Mouse (Mus musculus) neural tube, embryonic 15.5 days (tissue): Measurements from ENCODE around the gene Pcolce. TPM values are rescaled to one million over a fixed set of nuclear protein-coding genes. Genes with fewer than 3 reads are reported as not detected.

Experiments used
- ATAC-seq: fragments of 200-750 bp; cut with Nextera tagmentation; 2 replicates; pipeline ENCODE4 v1.8.0; 2017; ENCODE audit warnings: mild to moderate bottlenecking, moderate TSS enrichment, moderate library complexity; ENCODE audit not compliant: low FRiP score
- H3K27ac ChIP-seq: fragments of 300-500 bp; sonication (generic); replicated peaks from 2 replicates; pipeline ENCODE4 v1.5.1; 2015; ENCODE audit warnings: mild to moderate bottlenecking, inconsistent platforms
- H3K27me3 ChIP-seq: fragments of 300-500 bp; sonication (generic); replicated peaks from 2 replicates; pipeline ENCODE4 v1.6.1; 2015; ENCODE audit warnings: inconsistent platforms
- H3K36me3 ChIP-seq: fragments of 300-500 bp; sonication (generic); 2 replicates; pipeline ENCODE4 v1.6.1; 2015; ENCODE audit warnings: inconsistent platforms
- H3K4me1 ChIP-seq: fragments of 300-500 bp; sonication (generic); 2 replicates; pipeline ENCODE4 v1.6.1; 2015; ENCODE audit warnings: inconsistent platforms
- H3K4me2 ChIP-seq: fragments of 300-500 bp; sonication (generic); 2 replicates; pipeline ENCODE4 v1.6.1; 2015; ENCODE audit warnings: inconsistent platforms, mild to moderate bottlenecking, moderate library complexity
- H3K4me3 ChIP-seq: fragments of 300-500 bp; sonication (generic); replicated peaks from 2 replicates; pipeline ENCODE4 v1.5.1; 2015; ENCODE audit warnings: mild to moderate bottlenecking, inconsistent platforms
- H3K9ac ChIP-seq: fragments of 300-500 bp; sonication (generic); replicated peaks from 2 replicates; pipeline ENCODE4 v1.6.1; 2015; ENCODE audit warnings: mild to moderate bottlenecking, inconsistent platforms
- H3K9me3 ChIP-seq: fragments of 300-500 bp; sonication (generic); replicated peaks from 2 replicates; pipeline ENCODE4 v1.6.1; 2016; ENCODE audit warnings: inconsistent platforms
- WGBS: fragments of 180-500 bp; shearing (Covaris S2); methylation state at CpG from one replicate; pipeline ENCODE4 v1.1.7; 2015; ENCODE audit warnings: mixed read lengths; 5-methylcytosine and 5-hydroxymethylcytosine counted together
- polyA plus RNA-seq: library from polyadenylated mRNA; unstranded; fragments of >200 nt; fragmentation: Nextera tagmentation; extraction: Ambion mirVana; gene quantifications from 2 replicates; pipeline ENCODE4 v1.2.1, GENCODE M21; 2015

The Pcolce gene
- polyA plus RNA-seq, 1 experiment from 2014 or later, result 48.4 TPM

- ATAC-seq, result no peak
- no peak overlapping the region for H3K4me3 ChIP-seq
Observed at GRCm38 (mm10) chr5:137607860-137608653, 5.5 kb downstream of the Pcolce start.

GRCm38 (mm10) chr5:137601365-137601729 lies 12.2 kb downstream of the Pcolce start:
- whole genome bisulfite sequencing, result under 1% methylated on average over 22 of the region's 22 CpGs
- Histone ChIP-seq H3K4me3 (peak overlapping the region; percentile 85), H3K9me3 (no peaks in the 10 kb centered on the region), H3K27ac (peak overlapping the region; percentile 92), H3K4me1 (peaks cover 30% of the 10 kb centered on the region), H3K36me3 (peaks cover 9% of the 10 kb centered on the region), H3K4me2 (peak overlapping the region; percentile 90), H3K27me3 (no peaks in the 10 kb centered on the region), H3K9ac (peak overlapping the region; percentile 42)
- ATAC-seq, result no peak

More at GRCm38 (mm10) chr5:137607860-137608653, 5.5 kb downstream of the Pcolce start:
- Histone ChIP-seq H3K9ac (peak overlapping the region; percentile 17; the same call in 1 of the 2 replicates), H3K36me3 (no peaks in the 10 kb centered on the region), H3K4me2 (peak overlapping the region; percentile 47), H3K27ac (no peak overlapping the region), H3K4me1 (peaks cover 20% of the 10 kb centered on the region), H3K9me3 (no peaks in the 10 kb centered on the region), H3K27me3 (peaks cover 13% of the 10 kb centered on the region)
- WGBS, result 13% methylated on average over 26 of the region's 26 CpGs

GRCm38 (mm10) chr5:137600619-137601364 lies 12.8 kb downstream of the Pcolce start, which contains the start of gene Mospd3:
Gene Mospd3, minus strand, starts transcription at chr5:137601058.
- H3K4me1 ChIP-seq, result peaks cover 30% of the 10 kb centered on the region
- peak; percentile 96 for ATAC-seq
- peak within 1 kb of the TSS; percentile 85 for H3K4me3 ChIP-seq

GRCm38 (mm10) chr5:137600281-137600618 lies 13.3 kb downstream of the Pcolce start:
- WGBS, result 2% methylated on average over 19 of the region's 19 CpGs
- no peaks in the 10 kb centered on the region for H3K27me3 ChIP-seq

More at GRCm38 (mm10) chr5:137600619-137601364, 12.8 kb downstream of the Pcolce start, which contains the start of gene Mospd3:
- peaks cover 9% of the 10 kb centered on the region for H3K36me3 ChIP-seq
- peak within 1 kb of the TSS; percentile 92 for H3K27ac ChIP-seq
- H3K9ac ChIP-seq, result peak within 1 kb of the TSS; percentile 87
- H3K4me2 ChIP-seq, result peak within 1 kb of the TSS; percentile 90
- no peaks in the 10 kb centered on the region for H3K27me3 ChIP-seq
- no peaks in the 10 kb centered on the region for H3K9me3 ChIP-seq
- whole genome bisulfite sequencing, result under 1% methylated on average over 41 of the region's 41 CpGs

GRCm38 (mm10) chr5:137599600-137599999 lies 14.0 kb downstream of the Pcolce start:
- no peak for ATAC-seq
- 83% methylated on average over 9 of the region's 9 CpGs for WGBS
- Histone ChIP-seq H3K9me3 (no peaks in the 10 kb centered on the region), H3K27ac (no peak overlapping the region), H3K27me3 (no peaks in the 10 kb centered on the region), H3K4me2 (peak overlapping the region; percentile 90), H3K36me3 (peaks cover 12% of the 10 kb centered on the region), H3K9ac (peak overlapping the region; percentile 87), H3K4me1 (peaks cover 30% of the 10 kb centered on the region), H3K4me3 (peak overlapping the region; percentile 85)

More at GRCm38 (mm10) chr5:137600281-137600618, 13.3 kb downstream of the Pcolce start:
- peak overlapping the region; percentile 87 for H3K9ac ChIP-seq
- peak overlapping the region; percentile 92 for H3K27ac ChIP-seq
- ATAC-seq, result no peak
- peak overlapping the region; percentile 85 for H3K4me3 ChIP-seq
- peaks cover 12% of the 10 kb centered on the region for H3K36me3 ChIP-seq
- H3K9me3 ChIP-seq, result no peaks in the 10 kb centered on the region
- H3K4me1 ChIP-seq, result peaks cover 30% of the 10 kb centered on the region
- H3K4me2 ChIP-seq, result peak overlapping the region; percentile 90

GRCm38 (mm10) chr5:137598100-137598826 lies 15.3 kb downstream of the Pcolce start:
- Histone ChIP-seq H3K9ac (no peak overlapping the region), H3K4me2 (no peak overlapping the region), H3K9me3 (no peaks in the 10 kb centered on the region), H3K4me1 (peaks cover 30% of the 10 kb centered on the region), H3K27ac (no peak overlapping the region), H3K36me3 (peaks cover 12% of the 10 kb centered on the region), H3K4me3 (no peak overlapping the region), H3K27me3 (no peaks in the 10 kb centered on the region)
- WGBS, result 95% methylated on average over 2 of the region's 2 CpGs
- no peak for ATAC-seq

GRCm38 (mm10) chr5:137597625-137598024 lies 16.0 kb downstream of the Pcolce start:
- no peak overlapping the region for H3K4me3 ChIP-seq
- no peaks in the 10 kb centered on the region for H3K27me3 ChIP-seq
- no peak for ATAC-seq
- H3K36me3 ChIP-seq, result peaks cover 12% of the 10 kb centered on the region
- H3K9ac ChIP-seq, result no peak overlapping the region
- H3K9me3 ChIP-seq, result no peaks in the 10 kb centered on the region
- H3K4me1 ChIP-seq, result peaks cover 28% of the 10 kb centered on the region
- no peak overlapping the region for H3K4me2 ChIP-seq
- H3K27ac ChIP-seq, result no peak overlapping the region
- 97% methylated on average over 6 of the region's 6 CpGs for WGBS

GRCm38 (mm10) chr5:137596601-137597261 lies 16.9 kb downstream of the Pcolce start:
- 28% methylated on average over 29 of the region's 30 CpGs for WGBS
- Histone ChIP-seq H3K36me3 (peaks cover 12% of the 10 kb centered on the region), H3K9me3 (no peaks in the 10 kb centered on the region), H3K9ac (no peak overlapping the region), H3K4me2 (peak overlapping the region; percentile 45), H3K27me3 (no peaks in the 10 kb centered on the region), H3K4me1 (peaks cover 22% of the 10 kb centered on the region), H3K27ac (no peak overlapping the region), H3K4me3 (0 out of 2 replicates have a peak overlapping the region, but pooled peaks have one; percentile 6)
- ATAC-seq, result no peak

- Histone ChIP-seq H3K9me3 (no peaks in the 10 kb centered on the region), H3K27me3 (no peaks in the 10 kb centered on the region), H3K27ac (no peak overlapping the region), H3K9ac (no peak overlapping the region), H3K4me2 (no peak overlapping the region), H3K4me3 (no peak overlapping the region), H3K36me3 (peaks cover 12% of the 10 kb centered on the region), H3K4me1 (peaks cover 18% of the 10 kb centered on the region)
- ATAC-seq, result no peak
- 73% methylated on average over 7 of the region's 7 CpGs for WGBS
Observed at GRCm38 (mm10) chr5:137595921-137596320, 17.7 kb downstream of the Pcolce start.

- ATAC-seq, result no peak
- no peak overlapping the region for H3K9ac ChIP-seq
- no peak overlapping the region for H3K4me2 ChIP-seq
- no peaks in the 10 kb centered on the region for H3K4me1 ChIP-seq
- WGBS, result 86% methylated on average over 5 of the region's 5 CpGs
- no peaks in the 10 kb centered on the region for H3K27me3 ChIP-seq
- H3K36me3 ChIP-seq, result 0 out of 2 replicates have a peak, but pooled peaks cover under 1% of the 10 kb centered on the region
- H3K4me3 ChIP-seq, result no peak overlapping the region
- no peaks in the 10 kb centered on the region for H3K9me3 ChIP-seq
- H3K27ac ChIP-seq, result no peak overlapping the region
Observed at GRCm38 (mm10) chr5:137590507-137590906, 23.1 kb downstream of the Pcolce start.

GRCm38 (mm10) chr5:137584976-137585375 lies 28.6 kb downstream of the Pcolce start:
- 35% methylated on average over 8 of the region's 8 CpGs for WGBS

More at GRCm38 (mm10) chr5:137584976-137585375, 28.6 kb downstream of the Pcolce start:
- Histone ChIP-seq H3K4me2 (no peak overlapping the region), H3K4me1 (peaks cover 17% of the 10 kb centered on the region), H3K36me3 (no peaks in the 10 kb centered on the region), H3K9ac (no peak overlapping the region), H3K4me3 (no peak overlapping the region), H3K27me3 (no peaks in the 10 kb centered on the region), H3K27ac (no peak overlapping the region), H3K9me3 (no peaks in the 10 kb centered on the region)
- no peak for ATAC-seq
